Mouse (Mus musculus): ENCODE results near the gene Gm2026.
"Not testable (repeated sequence)": the region's sequence is repeated elsewhere in the genome, so short reads cannot be mapped to it uniquely, and the experiment has no call there.

DNA sequence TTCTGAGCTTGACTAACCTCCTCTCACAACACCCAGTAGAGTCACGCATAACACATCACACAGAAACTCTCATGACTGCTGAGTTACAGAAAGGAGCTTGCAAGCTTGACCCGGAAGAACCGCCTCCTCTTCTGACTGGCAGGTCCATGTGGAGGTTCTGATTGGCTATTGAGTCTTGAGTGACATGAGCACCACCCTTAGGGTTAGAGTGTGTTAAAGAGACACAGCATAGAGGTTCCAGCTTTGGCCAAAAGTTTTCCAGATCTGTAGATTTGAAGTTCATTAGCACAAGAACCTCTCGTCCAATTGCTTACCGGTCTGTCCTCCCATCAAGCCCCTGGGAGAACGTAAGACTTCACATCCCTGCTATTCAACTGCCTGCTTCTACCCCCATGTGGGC lies 34.1 kb upstream of the Gm2026 start, which contains the start of gene Zfp966:
- not testable (repeated sequence) for TF ChIP-seq CTCF, EP300 (IDR thresholded peaks at IDR 0.05; ENCODE audit: low read depth)
